Mouse (Mus musculus) MEL (cell line): Measurements from ENCODE around the gene Slc30a1. TPM values are rescaled to one million over a fixed set of nuclear protein-coding genes. Genes with fewer than 3 reads are reported as not detected.

ENCODE experiments used
- DNase-seq: peaks from one replicate; pipeline ENCODE4 v3.0.0; 2011; ENCODE audit warnings: low read depth, low spot score
- H3K27ac ChIP-seq: 2 replicates; pipeline ENCODE4 v1.5.1; 2012; ENCODE audit warnings: low read depth, mild to moderate bottlenecking, control low read depth, low read length, moderate library complexity; ENCODE audit not compliant: control insufficient read depth
- H3K27me3 ChIP-seq, 2 experiments: fragments of 150-350 bp in 1 of 2; sonication (generic) in 1 of 2; 2 replicates each; pipeline ENCODE4 v1.6.1; 2012; ENCODE audit warnings: low read length in 2 of 2, mild to moderate bottlenecking in 2 of 2, improper control_type of control experiment in 1 of 2, moderate library complexity in 1 of 2; ENCODE audit not compliant: insufficient read depth in 2 of 2, control insufficient read depth in 1 of 2
- H3K36me3 ChIP-seq, 2 experiments: 2 replicates each; pipeline ENCODE4 v1.6.1; 2012 to 2014; ENCODE audit warnings: low read length in 2 of 2, improper control_type of control experiment in 1 of 2, inconsistent platforms in 1 of 2, mild to moderate bottlenecking in 1 of 2; ENCODE audit not compliant: insufficient read depth in 2 of 2, control insufficient read depth in 1 of 2
- H3K4me1 ChIP-seq, 2 experiments: fragments of 150-350 bp in 1 of 2; sonication (generic) in 1 of 2; 2 replicates each; pipeline ENCODE4 v1.6.1; 2012; ENCODE audit warnings: low read length in 2 of 2, improper control_type of control experiment in 1 of 2, mild to moderate bottlenecking in 1 of 2; ENCODE audit not compliant: insufficient read depth in 2 of 2, control insufficient read depth in 1 of 2
- H3K4me3 ChIP-seq, 2 experiments: fragments of 150-350 bp in 1 of 2; sonication (generic) in 1 of 2; 2 replicates each; pipeline ENCODE4 v1.5.1; 2012; ENCODE audit warnings: low read depth in 2 of 2, low read length in 2 of 2, mild to moderate bottlenecking in 2 of 2, moderate library complexity in 2 of 2, control low read depth in 1 of 2, improper control_type of control experiment in 1 of 2; ENCODE audit not compliant: control insufficient read depth in 1 of 2, insufficient read depth in 1 of 2
- H3K79me2 ChIP-seq: 2 replicates; pipeline ENCODE4 v1.6.1; 2012; ENCODE audit warnings: mild to moderate bottlenecking, low read length, moderate library complexity; ENCODE audit not compliant: control insufficient read depth, poor library complexity, insufficient read depth
- H3K9ac ChIP-seq: 2 replicates; pipeline ENCODE4 v1.6.1; 2012; ENCODE audit warnings: low read depth, mild to moderate bottlenecking, control low read depth, low read length, moderate library complexity; ENCODE audit not compliant: control insufficient read depth, poor library complexity, severe bottlenecking
- H3K9me3 ChIP-seq: fragments of 150-350 bp; sonication (generic); replicated peaks from 2 replicates; pipeline ENCODE4 v1.6.1; 2012; ENCODE audit warnings: mild to moderate bottlenecking, low read length, improper control_type of control experiment, moderate library complexity; ENCODE audit not compliant: insufficient read depth
- BHLHE40 ChIP-seq: IDR thresholded peaks from 2 replicates; pipeline ENCODE4 v1.6.1; 2012; ENCODE audit warnings: low read depth, mild to moderate bottlenecking, inconsistent platforms, low read length, improper control_type of control experiment, borderline replicate concordance
- CHD1 ChIP-seq: IDR thresholded peaks from 2 replicates; pipeline ENCODE4 v1.6.1; 2012; ENCODE audit warnings: low read depth, mild to moderate bottlenecking, inconsistent platforms, low read length, improper control_type of control experiment
- CHD2 ChIP-seq: IDR thresholded peaks from 2 replicates; pipeline ENCODE4 v1.6.1; 2011; ENCODE audit warnings: low read length, improper control_type of control experiment
- CTCF ChIP-seq, 3 experiments: IDR thresholded peaks in 2 of 3; conservative IDR thresholded peaks in 1 of 3; 2 replicates each; pipeline ENCODE4 v1.5.1; 2011 to 2012; ENCODE audit warnings: low read length in 3 of 3, low read depth in 2 of 3, mild to moderate bottlenecking in 2 of 3, improper control_type of control experiment in 1 of 3, inconsistent platforms in 1 of 3, mixed read lengths in 1 of 3, moderate library complexity in 1 of 3; ENCODE audit not compliant: control insufficient read depth in 1 of 3, insufficient read depth in 1 of 3, poor library complexity in 1 of 3, severe bottlenecking in 1 of 3
- EP300 ChIP-seq, 2 experiments: IDR thresholded peaks; 2 replicates each; pipeline ENCODE4 v1.6.1; 2011; ENCODE audit warnings: improper control_type of control experiment in 2 of 2, low read length in 2 of 2, low read depth in 1 of 2, mild to moderate bottlenecking in 1 of 2
- ETS1 ChIP-seq: IDR thresholded peaks from 2 replicates; pipeline ENCODE4 v1.6.1; 2012; ENCODE audit warnings: low read depth, mild to moderate bottlenecking, inconsistent platforms, low read length, improper control_type of control experiment, moderate library complexity
- GABPA ChIP-seq: IDR thresholded peaks from 2 replicates; pipeline ENCODE4 v1.6.1; 2012; ENCODE audit warnings: low read depth, mild to moderate bottlenecking, inconsistent platforms, low read length, improper control_type of control experiment, moderate library complexity
- KAT2A ChIP-seq: conservative IDR thresholded peaks from 2 replicates; pipeline ENCODE4 v1.6.1; 2012; ENCODE audit warnings: low read depth, low read length, improper control_type of control experiment, inconsistent platforms
- MAX ChIP-seq: IDR thresholded peaks from 2 replicates; pipeline ENCODE4 v1.6.1; 2011; ENCODE audit warnings: low read length, improper control_type of control experiment
- MAZ ChIP-seq: IDR thresholded peaks from 2 replicates; pipeline ENCODE4 v1.6.1; 2012; ENCODE audit warnings: low read depth, mild to moderate bottlenecking, inconsistent platforms, low read length, improper control_type of control experiment
- MEF2A ChIP-seq: IDR thresholded peaks from 2 replicates; pipeline ENCODE4 v1.6.1; 2014; ENCODE audit warnings: low read depth, mild to moderate bottlenecking, inconsistent platforms, low read length, improper control_type of control experiment; ENCODE audit not compliant: poor library complexity, insufficient replicate concordance, severe bottlenecking; ENCODE audit errors: extremely low read depth
- MYB ChIP-seq: IDR thresholded peaks from 2 replicates; pipeline ENCODE4 v1.6.1; 2011; ENCODE audit warnings: mild to moderate bottlenecking, low read depth, low read length, improper control_type of control experiment
- NELFE ChIP-seq: IDR thresholded peaks from 2 replicates; pipeline ENCODE4 v1.6.1; 2011; ENCODE audit warnings: low read depth, low read length, improper control_type of control experiment
- POLR2A ChIP-seq, 2 experiments: IDR thresholded peaks; 2 replicates each; pipeline ENCODE4 v1.6.1; 2011 to 2012; ENCODE audit warnings: low read length in 2 of 2, mild to moderate bottlenecking in 2 of 2, control low read depth in 1 of 2, improper control_type of control experiment in 1 of 2, low read depth in 1 of 2, moderate library complexity in 1 of 2; ENCODE audit not compliant: control insufficient read depth in 1 of 2, insufficient read depth in 1 of 2, poor library complexity in 1 of 2
- POLR2AphosphoS2 ChIP-seq: IDR thresholded peaks from 2 replicates; pipeline ENCODE4 v1.6.1; 2011; ENCODE audit warnings: low read length, improper control_type of control experiment
- RAD21 ChIP-seq: IDR thresholded peaks from 2 replicates; pipeline ENCODE4 v1.6.1; 2011; ENCODE audit warnings: mild to moderate bottlenecking, low read depth, low read length, improper control_type of control experiment
- RCOR1 ChIP-seq: IDR thresholded peaks from 2 replicates; pipeline ENCODE4 v1.6.1; 2012; ENCODE audit warnings: low read depth, mild to moderate bottlenecking, inconsistent platforms, low read length, improper control_type of control experiment
- TBP ChIP-seq: IDR thresholded peaks from 2 replicates; pipeline ENCODE4 v1.8.0; 2011; ENCODE audit warnings: low read depth, low read length, improper control_type of control experiment
- TCF12 ChIP-seq: IDR thresholded peaks from 2 replicates; pipeline ENCODE4 v1.6.1; 2014; ENCODE audit warnings: low read depth, mild to moderate bottlenecking, inconsistent platforms, low read length, improper control_type of control experiment, moderate library complexity
- ZKSCAN1 ChIP-seq: IDR thresholded peaks from 2 replicates; pipeline ENCODE4 v1.6.1; 2012; ENCODE audit warnings: low read depth, mild to moderate bottlenecking, inconsistent platforms, low read length, improper control_type of control experiment, moderate library complexity
- ZNF384 ChIP-seq: IDR thresholded peaks from 2 replicates; pipeline ENCODE4 v1.6.1; 2012; ENCODE audit warnings: low read depth, mild to moderate bottlenecking, inconsistent platforms, low read length, improper control_type of control experiment
- polyA plus RNA-seq, 2 experiments: library from polyadenylated mRNA; stranded (reverse) in 1 of 2; unstranded in 1 of 2; fragments of >175 nt in 1 of 2; fragments of >200 nt in 1 of 2; gene quantifications; 2 replicates each; pipeline versions ENCODE4 v1.2.1 to v1.2.4; 2012; ENCODE audit warnings: low replicate concordance in 2 of 2, low read depth in 1 of 2; ENCODE audit not compliant: insufficient read length in 2 of 2, insufficient read depth in 1 of 2, missing spikeins in 1 of 2
- total RNA-seq: library from RNA; depleted of rRNA; stranded (reverse); fragments of 300-350 nt; gene quantifications from 2 replicates; pipeline ENCODE4 v1.2.3, GENCODE M21; 2012

Slc30a1 gene
- total and polyA plus RNA-seq, 3 experiments = 10.4 to 10.7 TPM; not detected in 1

DNA sequence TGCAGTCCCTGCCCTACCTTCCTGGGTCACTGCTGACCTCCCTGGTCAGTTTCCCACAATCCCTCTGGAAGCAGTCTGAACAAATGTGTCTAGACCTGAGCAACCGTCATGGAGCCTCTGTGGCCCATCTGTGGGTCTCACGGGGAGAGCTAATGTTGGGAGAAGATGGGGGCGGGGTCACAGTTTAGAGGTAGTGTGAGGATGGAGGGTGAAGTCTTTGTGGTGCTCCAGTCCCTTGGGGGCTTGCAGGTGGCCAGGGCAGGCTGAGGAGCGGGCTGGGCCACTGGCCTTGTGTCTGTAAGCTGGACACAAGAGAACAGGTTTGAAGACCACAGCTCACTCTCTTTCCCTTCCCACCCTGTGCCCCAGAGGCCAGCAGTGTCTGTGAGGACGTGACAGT, 39.2 kb downstream of the Slc30a1 start:
- no peak for TF ChIP-seq BHLHE40
- no peak for TF ChIP-seq POLR2A (IDR thresholded peaks at IDR 0.05; ENCODE audit: control insufficient read depth in 1 of 2, insufficient read depth in 1 of 2, low read depth in 1 of 2, low read length in 2 of 2, poor library complexity in 1 of 2)
- TF ChIP-seq ZNF384 = no peak
- no peak for TF ChIP-seq CTCF (IDR thresholded peaks at IDR 0.05 in 2 of 3, conservative IDR thresholded peaks at IDR 0.05 in 1 of 3; ENCODE audit: control insufficient read depth in 1 of 3, insufficient read depth in 1 of 3, low read depth in 2 of 3, low read length in 3 of 3, poor library complexity in 1 of 3, severe bottlenecking in 1 of 3)
- TF ChIP-seq MAZ = no peak
- no peak for TF ChIP-seq ZKSCAN1
- no peak for TF ChIP-seq CHD2
- TF ChIP-seq RAD21 = no peak
- TF ChIP-seq TCF12 = no peak
- no peak for TF ChIP-seq CHD1
- TF ChIP-seq MEF2A = no peak
- TF ChIP-seq MAX = no peak
- TF ChIP-seq KAT2A = no peak
- TF ChIP-seq TBP = no peak
- TF ChIP-seq EP300 (IDR thresholded peaks at IDR 0.05; ENCODE audit: low read depth in 1 of 2, low read length in 2 of 2) = no peak
- Histone ChIP-seq H3K9ac (no peak overlapping the region), H3K27ac (no peak overlapping the region), H3K27me3 (peaks cover 13 to 18% of the 10 kb centered on the region in 2 experiments), H3K4me3 (no peak overlapping the region), H3K4me1 (no peaks in the 10 kb centered on the region; a peak in 1 of 4 replicates), H3K9me3 (no peaks in the 10 kb centered on the region), H3K79me2 (no peaks in the 10 kb centered on the region), H3K36me3 (no peaks in the 10 kb centered on the region)
- DNase-seq = no peak

DNA sequence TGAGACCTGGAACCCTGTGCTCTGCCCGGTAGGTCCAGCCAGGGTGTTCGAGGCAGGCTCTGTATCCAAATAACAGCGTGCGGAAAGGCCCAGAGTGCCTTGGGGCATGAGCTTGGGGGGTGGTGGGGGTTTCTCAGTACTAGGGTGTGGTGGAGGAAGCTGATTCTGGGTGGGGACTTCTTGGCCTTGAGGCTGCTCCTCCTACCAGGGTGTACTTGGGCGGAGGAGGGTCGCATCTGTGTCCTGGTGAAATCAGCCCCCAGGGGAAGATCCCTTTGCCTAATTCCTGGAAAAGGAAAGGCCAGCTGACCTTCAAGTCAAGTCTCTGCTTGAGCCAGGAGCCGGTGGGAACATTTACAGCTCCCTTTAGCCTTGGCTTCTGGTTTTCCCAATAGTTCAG, 39.7 kb downstream of the Slc30a1 start:
- H3K4me3 ChIP-seq = no peak overlapping the region
- H3K27me3 ChIP-seq = peaks cover 13 to 18% of the 10 kb centered on the region in 2 experiments
- H3K9ac ChIP-seq = no peak overlapping the region
- no peaks in the 10 kb centered on the region for H3K9me3 ChIP-seq
- H3K27ac ChIP-seq = no peak overlapping the region
- DNase-seq = no peak
- TF ChIP-seq ETS1 (no peak), RCOR1 (no peak), RAD21 (no peak), MYB (no peak), GABPA (no peak), POLR2A (IDR thresholded peaks at IDR 0.05; ENCODE audit: control insufficient read depth in 1 of 2, insufficient read depth in 1 of 2, low read depth in 1 of 2, low read length in 2 of 2, poor library complexity in 1 of 2) (no peak), MEF2A (no peak), POLR2AphosphoS2 (no peak), NELFE (no peak), EP300 (IDR thresholded peaks at IDR 0.05; ENCODE audit: low read depth in 1 of 2, low read length in 2 of 2) (no peak)
- H3K36me3 ChIP-seq = no peaks in the 10 kb centered on the region
- H3K79me2 ChIP-seq = no peaks in the 10 kb centered on the region
- H3K4me1 ChIP-seq = no peaks in the 10 kb centered on the region; a peak in 1 of 4 replicates
